Mouse (Mus musculus): ENCODE data around the gene Kbtbd6. TPM values are rescaled to one million over a fixed set of nuclear protein-coding genes. Genes with fewer than 3 reads are reported as not detected.
A peak's percentile ranks its signal among the peaks of the same experiment; 100 is the strongest.

Kbtbd6 gene
- polyA plus RNA-seq, 1 experiment = 5.3 TPM

- Histone ChIP-seq H3K4me3 (replicated peaks; ENCODE audit: control insufficient read depth, low read depth, low read length) (no peak overlapping the region), H3K4me1 (ENCODE audit: control insufficient read depth, insufficient read depth, low read length) (peaks cover 1% of the 10 kb centered on the region), H3K27ac (ENCODE audit: control insufficient read depth, insufficient read depth, low read depth, low read length, poor library complexity) (peak overlapping the region; percentile 32; the same call in 1 of the 2 replicates)
- WGBS = 39% methylated on average over 8 of the region's 8 CpGs
- TF ChIP-seq POLR2A (IDR thresholded peaks at IDR 0.05; ENCODE audit: borderline replicate concordance, control insufficient read depth, low read depth, low read length) (no peak), CTCF (IDR thresholded peaks at IDR 0.05; ENCODE audit: control insufficient read depth, insufficient read depth, low read length) (no peak)
These were observed 35.0 kb downstream of the Kbtbd6 start for GRCm38 (mm10) chr14:79486617-79486992.

- H3K4me3 ChIP-seq (replicated peaks; ENCODE audit: control insufficient read depth, low read depth, low read length) = peak overlapping the region; percentile 39
- 13% methylated on average over 19 of the region's 19 CpGs for WGBS
- no peak overlapping the region for H3K27ac ChIP-seq (ENCODE audit: control insufficient read depth, insufficient read depth, low read depth, low read length, poor library complexity)
- peaks cover 1% of the 10 kb centered on the region for H3K4me1 ChIP-seq (ENCODE audit: control insufficient read depth, insufficient read depth, low read length)
- TF ChIP-seq CTCF (IDR thresholded peaks at IDR 0.05; ENCODE audit: control insufficient read depth, insufficient read depth, low read length) = peak; percentile 49
- no peak for TF ChIP-seq POLR2A (IDR thresholded peaks at IDR 0.05; ENCODE audit: borderline replicate concordance, control insufficient read depth, low read depth, low read length)
These were observed 35.5 kb downstream of the Kbtbd6 start for GRCm38 (mm10) chr14:79486993-79487731.

GRCm38 (mm10) chr14:79488531-79488930 is 36.9 kb downstream of the Kbtbd6 start:
- no peak overlapping the region for H3K27ac ChIP-seq (ENCODE audit: control insufficient read depth, insufficient read depth, low read depth, low read length, poor library complexity)
- TF ChIP-seq CTCF (IDR thresholded peaks at IDR 0.05; ENCODE audit: control insufficient read depth, insufficient read depth, low read length) (no peak), POLR2A (IDR thresholded peaks at IDR 0.05; ENCODE audit: borderline replicate concordance, control insufficient read depth, low read depth, low read length) (no peak)
- H3K4me3 ChIP-seq (replicated peaks; ENCODE audit: control insufficient read depth, low read depth, low read length) = no peak overlapping the region
- peaks cover 1% of the 10 kb centered on the region for H3K4me1 ChIP-seq (ENCODE audit: control insufficient read depth, insufficient read depth, low read length)
- 91% methylated on average over 9 of the region's 9 CpGs for WGBS

- 93% methylated on average over 12 of the region's 12 CpGs for WGBS
- Histone ChIP-seq H3K27ac (ENCODE audit: control insufficient read depth, insufficient read depth, low read depth, low read length, poor library complexity) (no peak overlapping the region), H3K4me1 (ENCODE audit: control insufficient read depth, insufficient read depth, low read length) (peaks cover 1% of the 10 kb centered on the region), H3K4me3 (replicated peaks; ENCODE audit: control insufficient read depth, low read depth, low read length) (no peak overlapping the region)
- no peak for TF ChIP-seq CTCF (IDR thresholded peaks at IDR 0.05; ENCODE audit: control insufficient read depth, insufficient read depth, low read length)
- no peak for TF ChIP-seq POLR2A (IDR thresholded peaks at IDR 0.05; ENCODE audit: borderline replicate concordance, control insufficient read depth, low read depth, low read length)
These were observed 37.5 kb downstream of the Kbtbd6 start for GRCm38 (mm10) chr14:79489150-79489549.

- Histone ChIP-seq H3K27ac (ENCODE audit: control insufficient read depth, insufficient read depth, low read depth, low read length, poor library complexity) (no peak overlapping the region), H3K4me3 (replicated peaks; ENCODE audit: control insufficient read depth, low read depth, low read length) (no peak overlapping the region), H3K4me1 (ENCODE audit: control insufficient read depth, insufficient read depth, low read length) (peaks cover 1% of the 10 kb centered on the region)
- no peak for TF ChIP-seq CTCF (IDR thresholded peaks at IDR 0.05; ENCODE audit: control insufficient read depth, insufficient read depth, low read length)
- TF ChIP-seq POLR2A (IDR thresholded peaks at IDR 0.05; ENCODE audit: borderline replicate concordance, control insufficient read depth, low read depth, low read length) = no peak
- WGBS = 83% methylated on average over 3 of the region's 3 CpGs
These were observed 38.6 kb downstream of the Kbtbd6 start for GRCm38 (mm10) chr14:79490246-79490645.

- no peak for TF ChIP-seq POLR2A (IDR thresholded peaks at IDR 0.05; ENCODE audit: borderline replicate concordance, control insufficient read depth, low read depth, low read length)
- no peak for TF ChIP-seq CTCF (IDR thresholded peaks at IDR 0.05; ENCODE audit: control insufficient read depth, insufficient read depth, low read length)
- Histone ChIP-seq H3K4me1 (ENCODE audit: control insufficient read depth, insufficient read depth, low read length) (no peaks in the 10 kb centered on the region), H3K27ac (ENCODE audit: control insufficient read depth, insufficient read depth, low read depth, low read length, poor library complexity) (no peak overlapping the region), H3K4me3 (replicated peaks; ENCODE audit: control insufficient read depth, low read depth, low read length) (no peak overlapping the region)
- 94% methylated on average over 6 of the region's 6 CpGs for WGBS
These were observed 42.7 kb downstream of the Kbtbd6 start for GRCm38 (mm10) chr14:79494349-79494748.

GRCm38 (mm10) chr14:79499326-79499725 is 47.7 kb downstream of the Kbtbd6 start:
- no peaks in the 10 kb centered on the region for H3K4me1 ChIP-seq (ENCODE audit: control insufficient read depth, insufficient read depth, low read length)
- TF ChIP-seq POLR2A (IDR thresholded peaks at IDR 0.05; ENCODE audit: borderline replicate concordance, control insufficient read depth, low read depth, low read length) = no peak
- TF ChIP-seq CTCF (IDR thresholded peaks at IDR 0.05; ENCODE audit: control insufficient read depth, insufficient read depth, low read length) = no peak
- H3K4me3 ChIP-seq (replicated peaks; ENCODE audit: control insufficient read depth, low read depth, low read length) = no peak overlapping the region
- no peak overlapping the region for H3K27ac ChIP-seq (ENCODE audit: control insufficient read depth, insufficient read depth, low read depth, low read length, poor library complexity)
- 36% methylated on average over 9 of the region's 9 CpGs for WGBS

GRCm38 (mm10) chr14:79500756-79501155 is 49.1 kb downstream of the Kbtbd6 start:
- TF ChIP-seq CTCF (IDR thresholded peaks at IDR 0.05; ENCODE audit: control insufficient read depth, insufficient read depth, low read length) = no peak
- no peak for TF ChIP-seq POLR2A (IDR thresholded peaks at IDR 0.05; ENCODE audit: borderline replicate concordance, control insufficient read depth, low read depth, low read length)
- WGBS = 37% methylated on average over 4 of the region's 4 CpGs
- H3K27ac ChIP-seq (ENCODE audit: control insufficient read depth, insufficient read depth, low read depth, low read length, poor library complexity) = no peak overlapping the region
- H3K4me1 ChIP-seq (ENCODE audit: control insufficient read depth, insufficient read depth, low read length) = no peaks in the 10 kb centered on the region
- H3K4me3 ChIP-seq (replicated peaks; ENCODE audit: control insufficient read depth, low read depth, low read length) = no peak overlapping the region
